Mouse (Mus musculus) limb, embryonic 14.5 days (tissue): Measurements from ENCODE around the gene Dcbld2. TPM values are rescaled to one million over a fixed set of nuclear protein-coding genes. Genes with fewer than 3 reads are reported as not detected.

ENCODE experiments used
- ATAC-seq: fragments of 200-750 bp; cut with Nextera tagmentation; 2 replicates; pipeline ENCODE4 v1.8.0; 2017; ENCODE audit warnings: low read depth, moderate number of reproducible peaks, moderate TSS enrichment; ENCODE audit not compliant: low FRiP score
- DNase-seq: peaks from one replicate; pipeline ENCODE4 v3.0.0-alpha.2; 2015; ENCODE audit warnings: low spot score
- H3K27ac ChIP-seq: fragments of 300-500 bp; sonication (generic); replicated peaks from 2 replicates; pipeline ENCODE4 v1.5.1; 2014; ENCODE audit warnings: low read depth, mild to moderate bottlenecking, low read length, moderate library complexity, mixed read lengths
- H3K27me3 ChIP-seq: fragments of 300-500 bp; sonication (generic); 2 replicates; pipeline ENCODE4 v1.6.1; 2014; ENCODE audit warnings: low read length, mixed read lengths; ENCODE audit not compliant: control insufficient read depth, insufficient read depth
- H3K36me3 ChIP-seq: fragments of 300-500 bp; sonication (generic); 2 replicates; pipeline ENCODE4 v1.6.1; 2014; ENCODE audit warnings: mild to moderate bottlenecking, low read length, moderate library complexity, mixed read lengths; ENCODE audit not compliant: control insufficient read depth, insufficient read depth
- H3K4me1 ChIP-seq: fragments of 300-500 bp; sonication (generic); 2 replicates; pipeline ENCODE4 v1.6.1; 2014; ENCODE audit warnings: antibody characterized with exemption, low read length, mixed read lengths; ENCODE audit not compliant: control insufficient read depth, insufficient read depth
- H3K4me2 ChIP-seq: fragments of 300-500 bp; sonication (generic); replicated peaks from 2 replicates; pipeline ENCODE4 v1.6.1; 2014; ENCODE audit warnings: low read depth, mild to moderate bottlenecking, low read length, moderate library complexity; ENCODE audit not compliant: severe bottlenecking
- H3K4me3 ChIP-seq: fragments of 300-500 bp; sonication (generic); replicated peaks from 2 replicates; pipeline ENCODE4 v1.5.1; 2014; ENCODE audit warnings: low read length
- H3K9ac ChIP-seq: fragments of 300-500 bp; sonication (generic); 2 replicates; pipeline ENCODE4 v1.6.1; 2014; ENCODE audit warnings: mild to moderate bottlenecking, low read depth, low read length, moderate library complexity; ENCODE audit not compliant: severe bottlenecking
- H3K9me3 ChIP-seq: fragments of 300-500 bp; sonication (generic); 2 replicates; pipeline ENCODE4 v1.6.1; 2016; ENCODE audit warnings: low read length; ENCODE audit not compliant: control insufficient read depth
- POLR2A ChIP-seq: fragments of 200-500 bp; IDR thresholded peaks from 2 replicates; pipeline ENCODE4 v1.8.0; 2012; ENCODE audit warnings: inconsistent platforms, mild to moderate bottlenecking, moderate library complexity, borderline replicate concordance; ENCODE audit not compliant: insufficient read depth, insufficient read length; ENCODE audit errors: extremely low read depth
- WGBS: fragments of 180-500 bp; shearing (Covaris S2); extraction: QIAGEN DNeasy Blood & Tissue Kit; methylation state at CpG from one replicate; pipeline ENCODE4 v1.1.7; 2014; 5-methylcytosine and 5-hydroxymethylcytosine counted together
- polyA plus RNA-seq, 2 experiments: library from polyadenylated mRNA; depleted of rRNA in 1 of 2; stranded (reverse) in 1 of 2; unstranded in 1 of 2; fragments of >200 nt; fragmentation: Nextera tagmentation in 1 of 2; extraction: Ambion mirVana in 1 of 2; gene quantifications; 2 replicates each; pipeline versions ENCODE4 v1.2.1 to v1.2.3; 2012 to 2014

The Dcbld2 gene
- polyA plus RNA-seq (2012; rRNA removed) (22.8 and 26.4 TPM in 2 replicates), polyA plus RNA-seq (2014; fragmentation: Nextera tagmentation; extraction: Ambion mirVana) (10.0 and 12.1 TPM in 2 replicates)

DNA sequence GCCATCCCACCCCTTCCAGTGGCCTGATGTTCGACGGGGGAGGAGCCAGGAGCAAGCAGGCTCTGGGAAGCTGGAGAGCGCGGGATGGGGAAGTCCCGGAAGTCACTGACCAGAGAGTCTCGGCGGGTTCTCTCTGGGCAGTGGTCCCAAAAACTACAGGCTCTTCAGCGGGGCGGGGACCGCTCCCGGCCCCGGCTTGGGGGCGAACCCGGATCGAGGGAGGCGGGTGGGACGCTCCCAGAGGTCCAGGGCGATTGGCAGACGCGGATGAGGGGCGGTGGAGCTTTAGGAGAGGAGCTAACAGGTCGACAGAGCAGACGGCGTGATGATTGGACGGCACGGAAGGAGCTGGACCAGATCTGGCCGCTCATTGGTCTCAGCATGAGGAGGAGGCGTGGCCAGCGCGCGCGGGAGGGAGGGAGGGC is at the start of gene Dcbld2:
Gene Dcbld2 (plus strand): TSS at position 382 of the 425 bp plus-strand sequence.
- Histone ChIP-seq H3K9ac (peak within 1 kb of the TSS; percentile 77), H3K4me3 (peak within 1 kb of the TSS; percentile 79), H3K4me1 (peaks cover 11% of the 10 kb centered on the region), H3K36me3 (no peaks in the 10 kb centered on the region), H3K27ac (peak within 1 kb of the TSS; percentile 77), H3K4me2 (peak within 1 kb of the TSS; percentile 83), H3K27me3 (no peaks in the 10 kb centered on the region), H3K9me3 (no peaks in the 10 kb centered on the region)
- DNase-seq (peak; percentile 98), ATAC-seq (peak; percentile 99)
- 0 out of 2 replicates have a peak, but pooled peaks have one; percentile 16 for TF ChIP-seq POLR2A
- 2% methylated on average over 21 of the region's 32 CpGs for WGBS

DNA sequence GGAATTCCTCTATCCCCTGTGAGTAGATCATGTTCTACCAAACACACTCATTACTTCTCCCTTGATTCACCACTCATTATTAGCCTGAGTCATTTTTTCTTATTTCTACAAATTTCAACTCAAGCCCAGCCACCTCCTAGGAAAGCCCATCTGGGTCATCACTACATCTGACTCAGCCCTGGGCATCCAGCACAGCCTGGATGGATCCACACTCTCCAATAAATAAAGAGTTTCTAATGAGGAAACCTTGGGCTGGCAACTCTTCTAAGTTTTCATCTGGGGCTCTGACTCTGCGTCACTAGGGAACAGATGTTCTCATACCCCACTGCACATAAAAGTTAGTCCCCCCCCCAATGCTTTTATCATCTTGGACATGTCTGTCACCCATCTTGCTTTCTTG is 31.1 kb upstream of the Dcbld2 start:
- no peaks in the 10 kb centered on the region for H3K4me1 ChIP-seq
- no peak overlapping the region for H3K4me2 ChIP-seq
- WGBS: 31% methylated on average over 1 of the region's 1 CpGs
- DNase-seq: no peak
- H3K9me3 ChIP-seq: no peaks in the 10 kb centered on the region
- H3K27me3 ChIP-seq: no peaks in the 10 kb centered on the region
- no peak overlapping the region for H3K9ac ChIP-seq
- no peak for TF ChIP-seq POLR2A
- no peak overlapping the region for H3K27ac ChIP-seq
- H3K4me3 ChIP-seq: no peak overlapping the region
- H3K36me3 ChIP-seq: no peaks in the 10 kb centered on the region
- no peak for ATAC-seq

DNA sequence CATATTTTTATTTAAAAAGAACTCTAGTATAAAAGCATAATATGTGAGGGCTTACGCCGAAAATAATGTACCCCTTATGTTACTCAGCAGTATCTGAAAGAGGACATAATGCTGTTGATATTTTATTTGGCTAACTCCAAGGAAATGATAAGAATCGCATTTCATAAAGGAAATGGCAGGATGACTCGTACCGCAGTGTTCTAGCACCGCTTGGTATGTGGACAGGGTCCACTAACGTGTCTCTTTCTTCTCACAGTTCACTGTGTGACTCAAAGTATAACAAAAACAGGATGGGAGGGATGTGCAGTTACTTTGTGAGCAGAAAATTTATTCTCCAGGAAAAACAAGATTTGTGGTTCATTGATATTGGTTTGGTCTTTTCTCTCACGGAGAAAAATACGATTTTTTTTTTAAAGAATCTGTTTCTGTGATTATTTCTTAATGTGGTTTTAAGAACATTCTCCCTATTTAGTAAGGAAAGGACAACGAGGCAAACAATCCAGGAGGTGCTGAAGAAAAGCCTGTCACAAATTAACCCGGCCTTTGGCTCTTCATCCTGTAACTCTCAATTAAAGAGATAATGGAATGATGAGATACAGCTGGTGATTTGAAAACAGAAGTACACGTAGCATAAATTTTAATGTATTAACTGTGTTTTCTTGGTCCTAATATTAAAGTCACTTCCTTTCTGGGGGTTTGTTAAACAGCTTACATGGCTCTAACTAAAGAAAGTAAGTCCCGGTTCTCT is 30.3 kb upstream of the Dcbld2 start:
- H3K4me2 ChIP-seq: no peak overlapping the region
- H3K36me3 ChIP-seq: no peaks in the 10 kb centered on the region
- H3K4me3 ChIP-seq: no peak overlapping the region
- H3K9ac ChIP-seq: no peak overlapping the region
- WGBS: 58% methylated on average over 13 of the region's 13 CpGs
- no peaks in the 10 kb centered on the region for H3K4me1 ChIP-seq
- no peaks in the 10 kb centered on the region for H3K9me3 ChIP-seq
- ATAC-seq: no peak
- no peak for TF ChIP-seq POLR2A
- H3K27ac ChIP-seq: no peak overlapping the region
- H3K27me3 ChIP-seq: no peaks in the 10 kb centered on the region
- no peak for DNase-seq

DNA sequence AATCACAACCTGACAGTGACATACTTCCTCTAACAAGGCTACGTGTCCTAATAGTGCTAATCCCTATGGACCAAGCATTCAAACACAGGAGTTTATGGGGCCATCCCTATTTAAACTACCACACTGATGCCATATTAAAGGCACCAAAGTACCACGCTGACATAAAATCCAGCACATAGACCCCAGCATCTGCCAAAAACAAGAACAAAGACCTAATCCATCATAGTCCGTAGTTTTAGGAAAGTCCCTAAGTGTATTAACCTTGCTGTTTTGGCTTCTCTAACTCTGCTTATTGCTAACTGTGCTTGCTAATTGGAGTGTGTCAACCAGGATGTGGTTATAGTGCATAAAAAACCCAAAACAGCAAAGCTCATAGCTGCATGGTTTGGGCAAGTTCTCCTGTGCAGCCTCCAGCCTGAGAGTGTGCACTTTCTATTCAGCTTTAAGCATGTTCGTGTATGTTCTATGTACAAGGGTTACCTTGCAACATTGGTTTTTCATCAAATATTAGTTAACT is 21.9 kb upstream of the Dcbld2 start:
- Histone ChIP-seq H3K9ac (no peak overlapping the region), H3K4me1 (no peaks in the 10 kb centered on the region), H3K27me3 (no peaks in the 10 kb centered on the region), H3K36me3 (no peaks in the 10 kb centered on the region), H3K27ac (no peak overlapping the region), H3K4me2 (no peak overlapping the region), H3K4me3 (no peak overlapping the region), H3K9me3 (no peaks in the 10 kb centered on the region)
- no peak for TF ChIP-seq POLR2A
- DNase-seq (no peak), ATAC-seq (no peak)
- 83% methylated on average over 4 of the region's 4 CpGs for WGBS

DNA sequence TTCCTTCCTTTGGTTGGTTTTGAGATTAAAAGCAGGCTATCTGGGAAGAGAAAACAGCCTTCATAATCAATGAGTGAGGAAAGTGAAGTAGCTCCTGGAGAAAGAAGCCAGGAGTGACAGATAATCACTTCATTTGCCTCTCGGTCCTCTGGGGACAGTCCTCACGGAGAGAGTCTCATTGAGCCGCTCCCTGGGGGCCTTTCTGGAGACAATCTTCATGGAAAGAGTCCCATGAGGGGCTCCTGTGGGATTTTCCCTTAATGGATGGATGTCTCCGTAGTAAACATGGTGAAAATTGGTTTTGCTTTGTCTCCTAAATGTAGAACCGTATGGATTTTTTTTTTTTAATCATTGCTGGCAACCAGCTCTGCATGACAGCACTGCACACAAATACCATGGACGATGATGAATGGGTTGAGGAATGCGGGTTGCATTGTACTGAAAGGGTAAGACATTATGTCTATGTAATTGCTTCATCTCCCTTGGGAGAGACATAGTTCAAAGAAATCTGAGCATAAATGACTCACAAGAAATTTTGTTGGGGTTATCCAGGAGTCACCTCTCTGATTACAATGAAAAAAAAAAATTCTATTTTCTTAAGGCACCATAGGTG is 19.0 kb upstream of the Dcbld2 start:
- Histone ChIP-seq H3K36me3 (no peaks in the 10 kb centered on the region), H3K27ac (no peak overlapping the region), H3K4me1 (no peaks in the 10 kb centered on the region), H3K9me3 (no peaks in the 10 kb centered on the region), H3K4me2 (no peak overlapping the region), H3K27me3 (no peaks in the 10 kb centered on the region), H3K9ac (no peak overlapping the region), H3K4me3 (no peak overlapping the region)
- no peak for ATAC-seq
- no peak for TF ChIP-seq POLR2A
- no peak for DNase-seq
- 56% methylated on average over 7 of the region's 7 CpGs for WGBS
